ENCODE assay signal across 9 mouse cellular contexts in genomic region chr11:103758706-103759105, GRCm38 (mm10). TPM values are rescaled to one million over a fixed set of nuclear protein-coding genes. Genes with fewer than 3 reads are reported as not detected.
DNase-seq lines count a peak whose midpoint lies in the region; ATAC-seq lines count a peak whose summit lies in the region.
"Had no signal": no experiment of that assay in that cellular context is flagged by ENCODE, and none has a peak within 500 bp of the region (broad histone marks: within the 10 kb centered on the region; RNA-seq: fewer than 3 reads in every experiment).

No protein-coding gene starts in this region.

- H3K4me1 ChIP-seq in kidney, embryonic 15.5 days: peaks cover 5% of the 10 kb centered on the region; the same call in 1 of the 2 replicates
- H3K4me1 ChIP-seq in limb, embryonic 11.5 days (ENCODE audit: control insufficient read depth, insufficient read depth, low read length): no peaks in the 10 kb centered on the region

- 11% methylated on average over 6 of the region's 6 CpGs for WGBS in kidney, embryonic 15.5 days
- WGBS in limb, embryonic 11.5 days: 16% methylated on average over 6 of the region's 6 CpGs

- intact Hi-C loops in heart, postnatal 36 days (cut with DNase I): loop anchor here (1.0 kb wide), 2 partner anchors 83 to 119 kb away; no protein-coding TSS in a partner anchor

- H3K27me3 ChIP-seq in kidney, embryonic 15.5 days: peaks cover 46% of the 10 kb centered on the region
- no peaks in the 10 kb centered on the region for H3K27me3 ChIP-seq in limb, embryonic 11.5 days (ENCODE audit: control insufficient read depth, insufficient read depth, low read length)

- H3K36me3 ChIP-seq in kidney, embryonic 15.5 days: no peaks in the 10 kb centered on the region
- no peaks in the 10 kb centered on the region for H3K36me3 ChIP-seq in limb, embryonic 11.5 days (ENCODE audit: control insufficient read depth, insufficient read depth, low read length)

- no peak for ATAC-seq in kidney, embryonic 15.5 days (replicated peaks; ENCODE audit: low FRiP score)
- no peak for ATAC-seq in limb, embryonic 11.5 days (ENCODE audit: insufficient number of reproducible peaks, low FRiP score, low TSS enrichment, low read depth)

- H3K4me2 ChIP-seq in kidney, embryonic 15.5 days: no peak overlapping the region
- no peak overlapping the region for H3K4me2 ChIP-seq in limb, embryonic 11.5 days (ENCODE audit: low read depth, severe bottlenecking)

- H3K4me3 ChIP-seq in kidney, embryonic 15.5 days (replicated peaks): no peak overlapping the region
- H3K4me3 ChIP-seq in limb, embryonic 11.5 days (ENCODE audit: low read depth, low read length): no peak overlapping the region

- peaks cover 2% of the 10 kb centered on the region; the same call in 1 of the 2 replicates for H3K9me3 ChIP-seq in kidney, embryonic 15.5 days (replicated peaks)
- H3K9me3 ChIP-seq in limb, embryonic 11.5 days (ENCODE audit: control insufficient read depth, low read length): no peaks in the 10 kb centered on the region

- H3K27ac ChIP-seq in kidney, embryonic 15.5 days: no peak overlapping the region
- H3K27ac ChIP-seq in limb, embryonic 11.5 days (replicated peaks; ENCODE audit: low read depth, low read length): no peak overlapping the region

- H3K9ac ChIP-seq in kidney, embryonic 15.5 days: no peak overlapping the region
- no peak overlapping the region for H3K9ac ChIP-seq in limb, embryonic 11.5 days (ENCODE audit: low read length)

- peak; percentile 67 for DNase-seq in kidney, adult 11 months
- peak; percentile 88 for DNase-seq in NIH3T3 (ENCODE audit: low read depth)
- peak; percentile 52 to 77 for DNase-seq in cerebellum, postnatal 4 days (ENCODE audit: low spot score in 2 of 2)
- peak; percentile 72 to 85 for DNase-seq in heart, postnatal 36 days
- peak; percentile 88 for DNase-seq in limb, embryonic 11.5 days (ENCODE audit: low spot score)
- DNase-seq in retina, embryonic 14.5 days (ENCODE audit: low spot score): peak; percentile 81
- peak; percentile 65 for DNase-seq in urinary bladder, postnatal 25 days (ENCODE audit: low spot score)

RNA-seq across cellular contexts. Expression of gene Wnt9b, which starts 9.1 kb away (rescaled TPM):
- 7.2 and 7.7 TPM in 2 replicates for polyA plus RNA-seq in kidney, embryonic 15.5 days (2015; fragmentation: Nextera tagmentation; extraction: Ambion mirVana)
- 1 to 10 TPM in 1 of 2 experiments, under 1 TPM in 1; 0.83 to 1.0 TPM for total RNA-seq in heart, postnatal 36 days (2021)
- 0.73 and 1.0 TPM in 2 replicates for polyA plus RNA-seq in limb, embryonic 11.5 days (2014; fragmentation: Nextera tagmentation; extraction: Ambion mirVana)

RNA-seq across cellular contexts. Expression of gene Wnt3, which starts 15.2 kb away (rescaled TPM):
- polyA plus RNA-seq in kidney, embryonic 15.5 days (2015; fragmentation: Nextera tagmentation; extraction: Ambion mirVana): 0.19 and 0.21 TPM in 2 replicates
- total RNA-seq in heart, postnatal 36 days (2021): not detected
- 5.1 and 6.1 TPM in 2 replicates for polyA plus RNA-seq in limb, embryonic 11.5 days (2014; fragmentation: Nextera tagmentation; extraction: Ambion mirVana)
- polyA plus RNA-seq: heart, embryonic 14.5 days had no signal
